Mouse (Mus musculus) hindbrain, embryonic 15.5 days (tissue): ENCODE results near the gene Galnt10. TPM values are rescaled to one million over a fixed set of nuclear protein-coding genes. Genes with fewer than 3 reads are reported as not detected.

ENCODE experiments used
- ATAC-seq: fragments of 200-750 bp; cut with Nextera tagmentation; 2 replicates; pipeline ENCODE4 v1.8.0; 2017; ENCODE audit warnings: low read depth, moderate number of reproducible peaks, moderate TSS enrichment; ENCODE audit not compliant: low FRiP score
- H3K27ac ChIP-seq: fragments of 300-500 bp; sonication (generic); replicated peaks from 2 replicates; pipeline ENCODE4 v1.5.1; 2015; ENCODE audit warnings: mild to moderate bottlenecking, inconsistent platforms
- H3K27me3 ChIP-seq: fragments of 300-500 bp; sonication (generic); 2 replicates; pipeline ENCODE4 v1.6.1; 2015; ENCODE audit warnings: control low read depth, inconsistent platforms
- H3K36me3 ChIP-seq: fragments of 300-500 bp; sonication (generic); 2 replicates; pipeline ENCODE4 v1.6.1; 2015; ENCODE audit warnings: control low read depth, inconsistent platforms
- H3K4me1 ChIP-seq: fragments of 300-500 bp; sonication (generic); replicated peaks from 2 replicates; pipeline ENCODE4 v1.6.1; 2015; ENCODE audit warnings: control low read depth, inconsistent platforms
- H3K4me2 ChIP-seq: fragments of 300-500 bp; sonication (generic); 2 replicates; pipeline ENCODE4 v1.6.1; 2015; ENCODE audit warnings: moderate library complexity, mild to moderate bottlenecking, inconsistent platforms
- H3K4me3 ChIP-seq: fragments of 300-500 bp; sonication (generic); 2 replicates; pipeline ENCODE4 v1.5.1; 2015; ENCODE audit warnings: mild to moderate bottlenecking, inconsistent platforms
- H3K9ac ChIP-seq: fragments of 300-500 bp; sonication (generic); 2 replicates; pipeline ENCODE4 v1.6.1; 2015; ENCODE audit warnings: inconsistent platforms
- H3K9me3 ChIP-seq: fragments of 300-500 bp; sonication (generic); 2 replicates; pipeline ENCODE4 v1.6.1; 2016; ENCODE audit warnings: control low read depth, inconsistent platforms
- WGBS: fragments of 180-500 bp; shearing (Covaris S2); methylation state at CpG from one replicate; pipeline ENCODE4 v1.1.7; 2015; 5-methylcytosine and 5-hydroxymethylcytosine counted together
- polyA plus RNA-seq: library from polyadenylated mRNA; unstranded; fragments of >200 nt; fragmentation: Nextera tagmentation; extraction: Ambion mirVana; gene quantifications from 2 replicates; pipeline ENCODE4 v1.2.1, GENCODE M21; 2015

The Galnt10 gene
- polyA plus RNA-seq, 1 experiment from 2014 or later, result 14.6 TPM

DNA sequence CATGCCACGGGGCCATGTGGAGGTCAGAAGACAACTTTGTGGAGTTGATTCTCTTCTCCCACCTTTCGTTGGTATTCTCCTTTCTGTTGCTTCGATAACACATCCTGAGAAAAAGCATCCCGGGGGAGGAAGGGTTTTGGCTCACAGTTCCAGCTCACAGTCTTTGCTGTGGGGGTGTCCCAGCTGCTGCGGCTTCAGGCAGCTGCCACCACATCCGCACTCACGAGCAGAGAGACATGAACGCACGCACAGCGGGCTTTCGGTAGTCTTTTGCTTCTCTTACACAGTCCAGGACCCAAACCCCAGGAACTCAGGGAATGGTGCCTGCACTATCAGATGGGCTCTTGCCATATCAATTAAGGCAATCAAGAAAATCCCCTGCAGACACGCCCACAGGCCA is 37.9 kb downstream of the Galnt10 start:
- no peak for ATAC-seq
- H3K9ac ChIP-seq, result no peak overlapping the region
- no peak overlapping the region for H3K4me3 ChIP-seq
- no peaks in the 10 kb centered on the region for H3K9me3 ChIP-seq
- no peak overlapping the region for H3K27ac ChIP-seq
- peaks cover 43% of the 10 kb centered on the region for H3K4me1 ChIP-seq
- H3K4me2 ChIP-seq, result no peak overlapping the region
- H3K27me3 ChIP-seq, result no peaks in the 10 kb centered on the region
- WGBS, result 65% methylated on average over 12 of the region's 12 CpGs
- no peaks in the 10 kb centered on the region for H3K36me3 ChIP-seq

DNA sequence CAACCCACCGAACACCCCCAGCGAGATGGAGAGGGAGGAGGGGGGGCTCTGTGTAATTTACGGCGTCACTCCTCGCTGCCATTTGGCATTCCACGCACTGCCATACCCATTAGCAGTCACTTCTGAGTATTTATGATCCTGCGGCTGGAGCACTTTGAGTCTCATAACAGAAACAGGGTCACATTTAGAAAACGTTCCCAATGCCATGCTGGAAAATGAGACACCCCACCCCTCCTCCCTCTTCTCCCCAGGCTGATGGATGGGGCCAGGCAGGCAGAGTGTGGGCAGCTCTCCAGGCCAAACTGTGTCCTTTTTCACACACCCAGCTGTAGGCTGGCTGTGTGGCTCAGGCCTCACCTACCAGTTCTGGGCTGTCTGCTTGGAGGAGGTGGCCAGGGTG is 38.7 kb downstream of the Galnt10 start:
- Histone ChIP-seq H3K4me2 (no peak overlapping the region), H3K27ac (no peak overlapping the region), H3K9ac (no peak overlapping the region), H3K9me3 (no peaks in the 10 kb centered on the region), H3K4me1 (peaks cover 49% of the 10 kb centered on the region), H3K36me3 (no peaks in the 10 kb centered on the region), H3K27me3 (no peaks in the 10 kb centered on the region), H3K4me3 (no peak overlapping the region)
- WGBS, result 47% methylated on average over 8 of the region's 8 CpGs
- ATAC-seq, result no peak

DNA sequence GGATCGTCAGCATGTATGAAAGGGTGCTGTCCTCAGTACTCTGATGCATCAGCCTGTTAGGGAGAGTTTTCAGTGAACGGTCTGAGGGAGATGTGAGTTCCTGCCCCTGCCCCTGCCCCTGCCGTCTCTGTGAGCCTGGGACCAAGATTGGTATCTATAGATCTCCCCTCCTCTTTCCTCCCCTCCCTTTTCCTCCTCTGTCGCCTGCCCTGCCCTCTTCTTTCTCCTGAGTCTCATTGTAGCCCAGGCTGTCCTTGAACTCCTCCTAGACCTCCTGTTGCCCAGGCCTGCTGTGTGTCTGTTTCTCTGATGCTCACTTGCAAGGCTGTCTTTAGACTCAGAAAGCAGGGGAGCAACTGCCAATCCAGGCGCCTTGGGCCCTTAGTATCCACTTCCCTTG is 39.6 kb downstream of the Galnt10 start:
- WGBS, result 45% methylated on average over 5 of the region's 5 CpGs
- H3K36me3 ChIP-seq, result no peaks in the 10 kb centered on the region
- no peak overlapping the region for H3K4me2 ChIP-seq
- no peak overlapping the region for H3K9ac ChIP-seq
- H3K9me3 ChIP-seq, result no peaks in the 10 kb centered on the region
- H3K4me1 ChIP-seq, result peaks cover 53% of the 10 kb centered on the region
- ATAC-seq, result no peak
- H3K4me3 ChIP-seq, result no peak overlapping the region
- H3K27ac ChIP-seq, result no peak overlapping the region
- H3K27me3 ChIP-seq, result no peaks in the 10 kb centered on the region

DNA sequence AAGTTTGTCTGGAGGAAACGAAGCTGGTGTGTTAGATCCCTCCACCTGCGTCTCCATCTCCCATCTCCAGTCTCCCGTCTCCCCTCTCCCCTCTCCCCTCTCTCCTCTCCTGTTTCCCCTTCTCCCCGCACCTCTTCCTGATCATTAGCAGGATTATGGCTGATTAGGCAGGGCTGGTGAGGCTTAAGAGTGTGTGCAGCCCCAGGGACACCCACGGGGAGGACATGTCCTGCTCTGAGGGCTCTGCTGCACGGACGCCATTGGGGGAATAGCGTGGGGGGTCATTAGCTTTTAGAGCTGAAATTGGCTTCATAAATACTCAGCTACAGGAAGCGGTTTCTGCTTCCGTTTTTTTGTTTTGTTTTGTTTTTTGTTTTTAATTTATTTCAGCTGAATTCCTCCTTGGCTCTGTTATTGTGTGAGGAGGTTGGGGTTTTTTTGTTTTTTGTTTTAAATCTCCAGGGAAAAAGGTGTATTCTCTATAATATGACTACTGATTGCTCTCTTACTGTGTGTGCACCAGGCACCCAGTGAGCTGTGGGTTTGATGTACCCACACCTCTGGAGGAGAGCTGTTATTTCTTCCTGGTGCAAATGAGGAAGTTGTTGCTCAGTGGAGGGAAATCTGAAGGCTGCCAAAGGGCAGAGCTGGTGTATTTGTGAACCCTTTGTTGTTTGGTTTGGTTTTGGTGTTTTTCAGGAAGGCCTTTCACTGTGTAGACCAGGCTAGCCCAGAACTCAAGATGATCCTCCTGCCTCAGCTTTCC is 40.6 kb downstream of the Galnt10 start:
- Histone ChIP-seq H3K36me3 (no peaks in the 10 kb centered on the region), H3K4me3 (no peak overlapping the region), H3K4me1 (peaks cover 53% of the 10 kb centered on the region), H3K9ac (0 out of 2 replicates have a peak overlapping the region, but pooled peaks have one; percentile 2), H3K27me3 (no peaks in the 10 kb centered on the region), H3K4me2 (peak overlapping the region; percentile 17; the same call in 1 of the 2 replicates), H3K27ac (peak overlapping the region; percentile 48), H3K9me3 (no peaks in the 10 kb centered on the region)
- 35% methylated on average over 10 of the region's 10 CpGs for WGBS
- no peak for ATAC-seq

DNA sequence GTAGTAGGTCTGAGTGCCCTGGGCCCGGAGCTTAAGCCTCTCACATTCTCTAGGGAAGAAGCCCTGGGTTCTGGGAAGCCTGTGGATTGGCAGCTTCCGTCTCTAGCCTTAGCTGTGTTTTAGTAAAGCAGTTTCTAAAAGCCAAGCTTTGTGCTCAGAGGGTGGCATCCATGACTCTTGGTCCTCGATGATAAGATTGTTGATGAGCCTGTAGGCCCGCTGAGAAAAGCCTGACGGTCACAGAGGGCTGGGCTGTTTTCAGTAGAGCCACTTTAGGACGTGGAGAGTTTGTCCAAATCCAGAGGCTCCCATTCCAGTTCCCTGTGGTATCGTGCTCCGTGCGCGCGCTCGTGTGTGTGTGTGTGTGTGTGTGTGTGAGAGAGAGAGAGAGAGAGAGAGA is 41.6 kb downstream of the Galnt10 start:
- WGBS, result 82% methylated on average over 12 of the region's 12 CpGs
- H3K4me2 ChIP-seq, result no peak overlapping the region
- no peaks in the 10 kb centered on the region for H3K27me3 ChIP-seq
- no peak for ATAC-seq
- peaks cover 53% of the 10 kb centered on the region for H3K4me1 ChIP-seq
- H3K9ac ChIP-seq, result no peak overlapping the region
- H3K4me3 ChIP-seq, result no peak overlapping the region
- H3K9me3 ChIP-seq, result no peaks in the 10 kb centered on the region
- no peaks in the 10 kb centered on the region for H3K36me3 ChIP-seq
- H3K27ac ChIP-seq, result peak overlapping the region; percentile 30; the same call in 1 of the 2 replicates

DNA sequence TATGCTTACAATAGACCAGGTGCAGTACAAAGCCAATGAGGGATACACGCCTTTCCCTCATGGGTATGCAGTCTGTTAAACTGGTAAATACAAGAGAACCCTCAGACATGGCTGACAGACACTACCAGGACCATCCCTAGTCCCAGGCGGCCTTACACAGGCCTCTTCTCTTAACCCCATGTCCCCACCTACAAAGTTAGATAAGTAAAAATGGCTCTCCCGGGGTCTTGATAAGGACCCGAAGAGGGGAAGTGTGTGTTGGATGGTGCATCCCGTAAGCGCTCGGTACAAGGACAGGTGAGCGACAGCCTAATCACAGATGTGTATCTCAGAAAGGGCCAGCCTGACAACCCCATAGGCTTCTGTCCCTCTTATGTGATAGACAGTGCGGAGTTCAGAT is 42.0 kb downstream of the Galnt10 start:
- H3K9me3 ChIP-seq, result no peaks in the 10 kb centered on the region
- no peaks in the 10 kb centered on the region for H3K27me3 ChIP-seq
- H3K4me2 ChIP-seq, result no peak overlapping the region
- H3K4me3 ChIP-seq, result no peak overlapping the region
- no peaks in the 10 kb centered on the region for H3K36me3 ChIP-seq
- no peak for ATAC-seq
- no peak overlapping the region for H3K9ac ChIP-seq
- whole genome bisulfite sequencing, result 92% methylated on average over 9 of the region's 9 CpGs
- H3K27ac ChIP-seq, result no peak overlapping the region
- H3K4me1 ChIP-seq, result peaks cover 48% of the 10 kb centered on the region

DNA sequence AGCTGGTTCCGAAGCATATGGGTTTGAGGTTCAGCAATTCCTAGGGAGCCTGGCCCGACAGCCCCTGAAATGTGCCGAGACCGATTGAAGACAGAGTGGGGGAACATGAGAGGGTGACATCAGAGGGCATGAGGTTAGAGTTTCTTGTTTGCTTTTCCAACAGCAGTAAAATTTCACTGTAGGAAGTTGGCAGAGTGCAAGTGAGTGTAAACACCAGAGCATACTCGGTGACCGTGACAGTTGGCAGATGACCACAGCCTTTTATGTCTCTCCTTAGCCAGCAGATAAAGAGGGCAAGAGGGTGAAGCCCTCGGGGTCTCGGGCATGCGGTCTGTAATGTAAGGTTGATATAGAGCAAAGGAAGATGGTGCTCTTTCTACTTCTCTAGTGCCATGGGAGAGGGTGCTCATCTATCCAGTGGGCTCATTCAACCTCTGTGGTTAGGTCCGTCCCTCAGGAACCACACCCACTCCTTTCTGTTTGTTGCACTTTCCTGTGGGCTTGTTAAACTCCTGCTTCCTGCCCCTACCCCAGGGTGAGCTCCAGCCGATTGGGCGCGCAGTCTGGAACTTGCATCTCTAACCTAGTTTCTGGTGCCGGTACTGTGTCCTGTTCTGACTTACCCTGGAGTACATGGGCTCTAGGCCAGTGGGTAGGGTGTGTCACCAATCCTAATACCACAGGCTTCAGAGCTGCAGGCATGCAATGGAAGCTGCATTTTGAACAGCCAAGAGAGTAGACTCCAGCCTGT is 43.1 kb downstream of the Galnt10 start:
- Histone ChIP-seq H3K4me3 (no peak overlapping the region), H3K4me1 (peaks cover 46% of the 10 kb centered on the region), H3K27me3 (no peaks in the 10 kb centered on the region), H3K9me3 (no peaks in the 10 kb centered on the region), H3K36me3 (no peaks in the 10 kb centered on the region), H3K27ac (no peak overlapping the region), H3K9ac (no peak overlapping the region), H3K4me2 (no peak overlapping the region)
- WGBS, result 78% methylated on average over 14 of the region's 14 CpGs
- ATAC-seq, result no peak

DNA sequence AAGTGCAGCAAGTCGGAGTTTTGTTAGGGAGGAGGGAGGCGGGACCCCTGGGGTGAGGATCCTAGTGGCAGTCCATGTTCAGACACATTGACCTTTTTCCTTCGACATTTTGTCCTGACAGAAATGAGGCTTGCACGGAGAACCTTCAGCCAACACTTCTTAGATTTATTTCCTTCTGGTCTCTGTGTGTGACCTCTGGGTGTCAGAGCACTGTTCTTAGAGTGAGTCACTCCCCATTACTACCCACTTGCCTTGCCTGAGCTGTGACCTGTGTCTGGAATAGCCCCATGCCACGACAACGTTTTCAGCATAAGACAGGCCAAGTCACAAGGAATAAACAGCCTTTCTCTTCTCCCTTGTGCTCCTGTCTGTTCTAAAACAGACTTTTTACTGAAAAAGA is 44.6 kb downstream of the Galnt10 start:
- Histone ChIP-seq H3K27me3 (no peaks in the 10 kb centered on the region), H3K4me2 (no peak overlapping the region), H3K27ac (no peak overlapping the region), H3K9me3 (no peaks in the 10 kb centered on the region), H3K9ac (no peak overlapping the region), H3K4me3 (no peak overlapping the region), H3K36me3 (no peaks in the 10 kb centered on the region), H3K4me1 (peaks cover 34% of the 10 kb centered on the region)
- ATAC-seq, result no peak
- 56% methylated on average over 6 of the region's 6 CpGs for WGBS

DNA sequence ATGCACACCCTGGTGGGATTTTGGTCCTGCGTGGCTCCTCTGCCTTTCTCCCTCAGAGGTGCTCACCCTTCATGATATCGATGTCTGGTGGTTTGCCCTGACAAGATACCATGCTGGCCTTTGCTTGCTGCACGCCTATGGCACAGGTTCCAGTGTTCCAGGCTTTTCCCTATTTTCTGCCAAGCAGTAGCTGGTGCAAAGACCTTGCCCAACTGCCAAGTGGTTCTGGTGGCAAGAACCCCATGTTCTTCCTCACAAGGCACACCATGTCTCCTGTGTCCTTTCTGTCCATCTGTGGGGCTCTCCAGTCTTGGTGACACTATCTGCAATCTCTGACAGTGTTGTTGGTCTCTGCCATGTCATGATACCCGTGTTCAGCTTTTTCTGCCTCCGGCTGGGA is 45.6 kb downstream of the Galnt10 start:
- Histone ChIP-seq H3K4me2 (no peak overlapping the region), H3K36me3 (no peaks in the 10 kb centered on the region), H3K9ac (no peak overlapping the region), H3K9me3 (no peaks in the 10 kb centered on the region), H3K4me3 (no peak overlapping the region), H3K27ac (no peak overlapping the region), H3K4me1 (peaks cover 27% of the 10 kb centered on the region), H3K27me3 (no peaks in the 10 kb centered on the region)
- WGBS, result 89% methylated on average over 5 of the region's 5 CpGs
- ATAC-seq, result no peak

DNA sequence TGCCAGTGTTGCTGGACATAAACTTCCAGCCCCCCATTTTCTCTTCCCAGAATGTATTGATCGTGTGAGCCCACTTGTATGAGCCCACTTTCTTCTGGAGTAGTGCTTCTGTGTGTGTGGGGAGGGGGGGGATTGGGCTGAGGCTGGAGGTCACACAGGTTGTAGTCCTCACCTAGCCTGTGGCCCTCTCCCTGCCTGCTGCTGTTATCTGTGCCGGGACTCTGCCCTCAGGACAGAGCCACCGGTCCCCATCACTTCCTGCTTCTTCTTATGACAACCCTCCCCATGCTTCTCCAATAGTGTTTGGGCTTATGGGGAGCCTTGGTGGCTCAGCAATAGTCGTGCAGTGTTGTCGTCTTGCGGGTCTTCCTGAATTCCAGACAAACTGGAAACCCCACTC is 46.7 kb downstream of the Galnt10 start:
- WGBS, result 70% methylated on average over 6 of the region's 6 CpGs
- Histone ChIP-seq H3K36me3 (no peaks in the 10 kb centered on the region), H3K9ac (no peak overlapping the region), H3K27me3 (no peaks in the 10 kb centered on the region), H3K4me1 (peaks cover 29% of the 10 kb centered on the region), H3K4me3 (no peak overlapping the region), H3K27ac (no peak overlapping the region), H3K9me3 (no peaks in the 10 kb centered on the region), H3K4me2 (no peak overlapping the region)
- no peak for ATAC-seq

DNA sequence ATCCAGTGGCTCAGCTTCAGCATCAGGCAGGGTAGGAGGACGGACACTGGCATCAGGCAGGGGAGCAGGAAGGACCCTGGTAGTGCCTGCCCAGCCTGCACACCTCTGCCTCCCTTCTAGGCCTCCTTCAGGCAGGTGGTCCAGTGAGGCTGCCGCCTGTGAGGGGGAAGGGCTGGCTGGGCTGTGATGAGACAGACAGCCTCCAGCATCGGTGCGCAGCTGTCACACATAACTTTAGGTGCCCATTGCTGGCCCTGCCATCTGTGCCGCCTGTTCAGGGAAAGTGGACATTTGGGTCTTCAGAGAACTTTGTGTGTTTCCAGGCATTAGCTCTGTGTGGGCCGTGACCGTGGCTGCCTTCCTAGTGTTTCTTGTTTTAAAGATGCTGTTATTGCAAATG is 47.5 kb downstream of the Galnt10 start:
- WGBS, result 69% methylated on average over 7 of the region's 7 CpGs
- ATAC-seq, result 0 out of 2 replicates have a peak, but pooled peaks have one; percentile 12
- no peak overlapping the region for H3K4me3 ChIP-seq
- H3K4me2 ChIP-seq, result no peak overlapping the region
- H3K27me3 ChIP-seq, result no peaks in the 10 kb centered on the region
- H3K36me3 ChIP-seq, result no peaks in the 10 kb centered on the region
- no peaks in the 10 kb centered on the region for H3K9me3 ChIP-seq
- H3K27ac ChIP-seq, result no peak overlapping the region
- H3K4me1 ChIP-seq, result peaks cover 37% of the 10 kb centered on the region
- no peak overlapping the region for H3K9ac ChIP-seq

DNA sequence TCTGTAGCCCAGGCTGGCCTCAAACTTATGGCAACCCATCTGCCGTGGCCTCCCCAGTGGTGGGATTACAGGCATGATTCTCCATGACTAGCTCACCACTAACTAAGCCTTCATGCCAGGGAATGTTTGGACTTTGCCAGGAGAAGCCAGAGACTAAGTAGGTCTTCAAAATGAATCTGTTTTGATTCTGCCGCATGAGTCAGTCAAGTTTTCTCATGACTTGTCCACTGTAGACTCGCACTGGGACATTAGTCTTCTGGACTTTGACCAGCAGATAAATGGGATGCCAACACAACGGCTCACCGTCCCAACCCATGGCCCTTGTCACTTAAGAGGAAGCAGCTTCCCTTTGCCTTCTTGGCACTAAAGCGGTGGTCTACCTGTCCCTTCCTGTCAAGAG is 49.2 kb downstream of the Galnt10 start:
- ATAC-seq, result no peak
- H3K4me1 ChIP-seq, result peaks cover 31% of the 10 kb centered on the region
- H3K9me3 ChIP-seq, result no peaks in the 10 kb centered on the region
- no peaks in the 10 kb centered on the region for H3K36me3 ChIP-seq
- H3K4me3 ChIP-seq, result no peak overlapping the region
- H3K27ac ChIP-seq, result no peak overlapping the region
- WGBS, result 93% methylated on average over 6 of the region's 6 CpGs
- H3K9ac ChIP-seq, result no peak overlapping the region
- H3K27me3 ChIP-seq, result no peaks in the 10 kb centered on the region
- no peak overlapping the region for H3K4me2 ChIP-seq
